Mouse (Mus musculus): ENCODE data around the gene Serpine2. TPM values are rescaled to one million over a fixed set of nuclear protein-coding genes. Genes with fewer than 3 reads are reported as not detected.

Serpine2 gene
- 205 and 228 TPM in 2 replicates for polyA plus RNA-seq (2016; fragmentation: Nextera tagmentation; extraction: Ambion mirVana)

DNA sequence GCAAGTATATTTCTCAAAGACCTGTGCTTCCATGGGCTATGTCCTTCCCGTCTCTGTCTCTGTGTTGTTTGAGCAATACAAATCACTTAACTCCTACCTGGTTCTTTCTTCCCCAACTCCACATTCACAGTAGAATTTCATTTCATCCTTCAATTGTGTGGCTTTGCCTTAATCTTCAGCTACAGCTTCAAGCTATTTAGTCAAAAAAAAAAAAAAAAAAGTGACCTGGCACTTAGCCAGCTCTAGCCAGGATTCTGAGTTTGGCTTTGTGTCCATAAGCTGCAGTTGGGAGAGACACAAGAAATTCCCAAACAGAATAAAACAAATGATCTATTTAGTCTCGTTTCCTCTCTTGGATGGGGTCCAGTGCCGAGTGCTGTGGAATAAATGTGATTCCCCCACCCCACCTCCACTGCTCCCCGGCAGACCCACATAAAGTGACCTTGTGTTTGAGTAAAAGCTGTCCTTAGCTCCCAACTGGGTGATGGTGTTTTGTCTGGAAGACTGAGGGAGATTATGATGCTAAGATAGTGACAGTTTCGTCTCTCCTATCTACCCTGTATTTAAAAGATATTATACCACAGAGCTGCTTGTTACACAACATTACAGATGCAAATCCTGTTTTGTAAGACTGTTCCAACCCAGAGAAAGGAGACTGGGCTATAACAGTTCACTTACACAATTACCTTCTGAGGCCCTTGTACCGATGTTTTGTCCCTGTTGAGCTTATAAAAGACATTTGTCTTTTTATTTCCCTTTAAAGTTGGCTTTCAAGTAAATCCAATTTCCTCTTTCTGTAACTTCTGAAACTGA, at the start of gene Serpine2:
Gene Serpine2 (minus strand): TSS at position 51 of the 813 bp plus-strand sequence.
- Histone ChIP-seq H3K9ac (no peak within 1 kb of the TSS), H3K4me2 (replicated peaks) (no peak within 1 kb of the TSS), H3K27ac (peak within 1 kb of the TSS; percentile 77), H3K27me3 (no peaks in the 10 kb centered on the region), H3K9me3 (no peaks in the 10 kb centered on the region), H3K36me3 (no peaks in the 10 kb centered on the region), H3K4me1 (peaks cover 37% of the 10 kb centered on the region), H3K4me3 (no peak within 1 kb of the TSS)
- WGBS: 30% methylated on average over 6 of the region's 6 CpGs
- ATAC-seq (ENCODE audit: insufficient number of reproducible peaks, insufficient read depth, low FRiP score, low TSS enrichment): no peak

GRCm38 (mm10) chr1:79907811-79908210, 46.8 kb upstream of the Serpine2 start:
- no peak overlapping the region for H3K4me2 ChIP-seq (replicated peaks)
- no peak for ATAC-seq (ENCODE audit: insufficient number of reproducible peaks, insufficient read depth, low FRiP score, low TSS enrichment)
- no peak overlapping the region for H3K9ac ChIP-seq
- no peaks in the 10 kb centered on the region for H3K4me1 ChIP-seq
- no peaks in the 10 kb centered on the region for H3K27me3 ChIP-seq
- no peaks in the 10 kb centered on the region for H3K36me3 ChIP-seq
- H3K27ac ChIP-seq: no peak overlapping the region
- WGBS: 79% methylated on average over 4 of the region's 4 CpGs
- no peaks in the 10 kb centered on the region for H3K9me3 ChIP-seq
- H3K4me3 ChIP-seq: no peak overlapping the region

GRCm38 (mm10) chr1:79905241-79905640, 44.3 kb upstream of the Serpine2 start:
- Histone ChIP-seq H3K4me2 (replicated peaks) (no peak overlapping the region), H3K27me3 (no peaks in the 10 kb centered on the region), H3K9me3 (no peaks in the 10 kb centered on the region), H3K4me1 (no peaks in the 10 kb centered on the region), H3K4me3 (no peak overlapping the region), H3K9ac (no peak overlapping the region), H3K36me3 (no peaks in the 10 kb centered on the region), H3K27ac (no peak overlapping the region)
- 56% methylated on average over 3 of the region's 3 CpGs for WGBS
- no peak for ATAC-seq (ENCODE audit: insufficient number of reproducible peaks, insufficient read depth, low FRiP score, low TSS enrichment)

- no peaks in the 10 kb centered on the region for H3K9me3 ChIP-seq
- H3K4me1 ChIP-seq: no peaks in the 10 kb centered on the region
- H3K27me3 ChIP-seq: no peaks in the 10 kb centered on the region
- H3K4me2 ChIP-seq (replicated peaks): no peak overlapping the region
- no peaks in the 10 kb centered on the region for H3K36me3 ChIP-seq
- no peak for ATAC-seq (ENCODE audit: insufficient number of reproducible peaks, insufficient read depth, low FRiP score, low TSS enrichment)
- no peak overlapping the region for H3K9ac ChIP-seq
- WGBS: 78% methylated on average over 2 of the region's 2 CpGs
- H3K4me3 ChIP-seq: no peak overlapping the region
- no peak overlapping the region for H3K27ac ChIP-seq
Observed at GRCm38 (mm10) chr1:79902901-79903300, 41.9 kb upstream of the Serpine2 start.

GRCm38 (mm10) chr1:79882648-79883047, 21.7 kb upstream of the Serpine2 start:
- ATAC-seq (ENCODE audit: insufficient number of reproducible peaks, insufficient read depth, low FRiP score, low TSS enrichment): no peak
- H3K27me3 ChIP-seq: no peaks in the 10 kb centered on the region
- H3K36me3 ChIP-seq: no peaks in the 10 kb centered on the region
- H3K9ac ChIP-seq: no peak overlapping the region
- no peaks in the 10 kb centered on the region for H3K4me1 ChIP-seq
- no peaks in the 10 kb centered on the region for H3K9me3 ChIP-seq
- H3K4me2 ChIP-seq (replicated peaks): no peak overlapping the region
- H3K27ac ChIP-seq: no peak overlapping the region
- 64% methylated on average over 3 of the region's 3 CpGs for WGBS
- H3K4me3 ChIP-seq: no peak overlapping the region

DNA sequence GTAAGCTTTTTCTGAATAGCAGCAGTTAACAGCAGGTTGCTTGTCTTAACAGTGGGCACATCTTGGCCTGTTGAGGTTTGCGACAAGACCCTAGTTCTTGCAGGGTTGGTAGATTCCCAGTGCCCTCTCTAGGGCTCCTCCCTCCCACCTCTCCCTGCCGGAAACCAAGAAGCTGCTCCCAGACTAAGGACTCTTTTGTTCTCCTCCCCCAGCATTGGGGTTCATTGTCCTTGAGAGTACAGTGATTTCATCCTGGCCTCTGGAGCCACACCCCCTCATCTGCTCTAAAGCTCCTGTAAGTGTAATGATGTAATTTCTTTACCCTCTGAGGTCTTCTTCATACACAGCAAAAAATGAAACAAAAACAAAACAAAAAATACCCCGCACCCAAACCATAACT, 13.8 kb upstream of the Serpine2 start:
- ATAC-seq (ENCODE audit: insufficient number of reproducible peaks, insufficient read depth, low FRiP score, low TSS enrichment): no peak
- WGBS: 53% methylated on average over 3 of the region's 3 CpGs
- H3K27ac ChIP-seq: no peak overlapping the region

GRCm38 (mm10) chr1:79860411-79861039, 455 bp downstream of the Serpine2 start:
- ATAC-seq (ENCODE audit: insufficient number of reproducible peaks, insufficient read depth, low FRiP score, low TSS enrichment): no peak
- H3K4me1 ChIP-seq: peaks cover 42% of the 10 kb centered on the region
- H3K4me3 ChIP-seq: no peak overlapping the region
- H3K27me3 ChIP-seq: no peaks in the 10 kb centered on the region
- 33% methylated on average over 12 of the region's 12 CpGs for WGBS
- H3K36me3 ChIP-seq: no peaks in the 10 kb centered on the region
- H3K9me3 ChIP-seq: no peaks in the 10 kb centered on the region
- H3K4me2 ChIP-seq (replicated peaks): no peak overlapping the region
- peak overlapping the region; percentile 52 for H3K27ac ChIP-seq
- no peak overlapping the region for H3K9ac ChIP-seq

More for the DNA sequence above, 13.8 kb upstream of the Serpine2 start:
- Histone ChIP-seq H3K27me3 (no peaks in the 10 kb centered on the region), H3K36me3 (no peaks in the 10 kb centered on the region), H3K4me2 (replicated peaks) (no peak overlapping the region), H3K4me3 (no peak overlapping the region), H3K9me3 (no peaks in the 10 kb centered on the region), H3K4me1 (no peaks in the 10 kb centered on the region), H3K9ac (no peak overlapping the region)

- H3K27me3 ChIP-seq: no peaks in the 10 kb centered on the region
- H3K36me3 ChIP-seq: no peaks in the 10 kb centered on the region
- no peak overlapping the region for H3K27ac ChIP-seq
- H3K9me3 ChIP-seq: no peaks in the 10 kb centered on the region
- no peak overlapping the region for H3K4me2 ChIP-seq (replicated peaks)
- no peak overlapping the region for H3K4me3 ChIP-seq
- no peak overlapping the region for H3K9ac ChIP-seq
- ATAC-seq (ENCODE audit: insufficient number of reproducible peaks, insufficient read depth, low FRiP score, low TSS enrichment): no peak
- WGBS: 72% methylated on average over 5 of the region's 5 CpGs
- H3K4me1 ChIP-seq: peaks cover 43% of the 10 kb centered on the region
Observed at GRCm38 (mm10) chr1:79859975-79860374, 1.0 kb downstream of the Serpine2 start.

- 26% methylated on average over 4 of the region's 4 CpGs for WGBS
- no peak for ATAC-seq (ENCODE audit: insufficient number of reproducible peaks, insufficient read depth, low FRiP score, low TSS enrichment)
- H3K4me1 ChIP-seq: peaks cover 46% of the 10 kb centered on the region
Observed at GRCm38 (mm10) chr1:79859026-79859425, 2.0 kb downstream of the Serpine2 start.

DNA sequence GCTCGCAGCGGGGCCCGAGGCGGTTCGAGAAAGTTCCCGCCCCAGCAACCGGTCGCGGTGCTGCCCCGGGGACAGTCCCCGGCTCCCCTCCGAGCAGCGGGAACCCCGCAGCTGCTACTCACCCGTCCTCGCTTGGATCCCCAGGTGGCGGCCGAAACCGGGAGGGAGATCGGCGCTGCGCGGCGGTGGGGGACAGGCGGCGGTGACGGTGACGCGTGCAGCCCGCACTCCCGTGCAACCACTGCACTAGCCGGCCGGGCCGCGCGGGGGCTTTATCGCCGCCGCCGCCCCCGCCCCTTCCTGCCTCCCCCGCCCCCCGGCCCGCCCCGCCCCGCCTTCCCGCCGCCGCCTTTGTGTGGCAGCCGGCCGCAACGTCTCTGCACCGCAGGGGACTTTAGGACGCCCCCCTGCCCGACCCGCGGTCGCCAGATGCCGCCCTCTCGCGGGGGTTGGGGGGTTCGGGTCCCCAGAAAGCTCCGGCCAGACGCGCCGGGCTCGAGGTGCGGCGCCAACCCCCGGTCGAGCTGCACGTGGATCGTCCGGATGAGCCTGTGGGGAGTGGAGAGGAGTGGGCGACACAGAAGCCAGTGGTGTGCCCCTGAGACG, 2.5 kb downstream of the Serpine2 start:
- Histone ChIP-seq H3K4me1 (peaks cover 46% of the 10 kb centered on the region), H3K4me2 (replicated peaks) (peak overlapping the region; percentile 87), H3K36me3 (no peaks in the 10 kb centered on the region), H3K9ac (peak overlapping the region; percentile 80), H3K27me3 (no peaks in the 10 kb centered on the region), H3K4me3 (peak overlapping the region; percentile 73), H3K9me3 (no peaks in the 10 kb centered on the region), H3K27ac (peak overlapping the region; percentile 50; the same call in 1 of the 2 replicates)
- WGBS: under 1% methylated on average over 57 of the region's 76 CpGs
- peak; percentile 50 for ATAC-seq (ENCODE audit: insufficient number of reproducible peaks, insufficient read depth, low FRiP score, low TSS enrichment)

More at GRCm38 (mm10) chr1:79859026-79859425, 2.0 kb downstream of the Serpine2 start:
- Histone ChIP-seq H3K9ac (peak overlapping the region; percentile 80), H3K4me3 (peak overlapping the region; percentile 73), H3K36me3 (no peaks in the 10 kb centered on the region), H3K9me3 (no peaks in the 10 kb centered on the region), H3K27ac (0 out of 2 replicates have a peak overlapping the region, but pooled peaks have one; percentile 50), H3K4me2 (replicated peaks) (peak overlapping the region; percentile 87), H3K27me3 (no peaks in the 10 kb centered on the region)

DNA sequence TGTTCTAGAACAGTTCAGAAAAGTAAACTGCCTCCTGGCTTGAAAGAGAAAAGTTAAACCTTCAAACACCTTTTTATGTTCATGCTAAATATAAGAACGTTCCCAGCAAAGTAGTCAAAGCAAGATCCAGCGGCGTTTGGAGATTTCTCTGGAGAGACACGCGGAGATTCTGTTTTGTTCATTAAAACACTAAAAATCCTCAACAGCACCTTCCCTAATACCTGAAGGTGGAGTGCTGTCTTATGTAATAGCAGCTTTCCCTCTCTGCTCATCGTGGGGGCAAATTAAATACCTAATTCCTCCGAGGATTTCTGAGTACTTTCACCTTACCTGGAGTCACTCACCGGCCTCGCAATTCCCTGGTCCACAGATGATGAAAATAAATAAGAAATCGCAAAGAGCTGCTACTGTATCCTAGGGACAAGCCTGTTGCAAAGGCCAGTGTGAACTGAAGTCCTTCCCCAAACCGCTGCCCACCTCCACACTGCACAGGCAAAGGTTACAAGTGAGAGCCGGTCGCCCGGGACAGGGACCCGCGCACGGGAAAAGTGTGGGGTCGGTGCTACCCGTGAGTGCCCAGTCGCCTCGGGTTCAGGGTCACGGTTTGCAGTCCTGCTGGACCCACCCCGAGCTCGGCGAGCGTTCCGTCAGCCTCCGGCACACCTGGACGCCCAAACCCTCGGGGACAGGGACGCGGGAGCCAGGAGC, 3.1 kb downstream of the Serpine2 start:
- Histone ChIP-seq H3K4me1 (peaks cover 46% of the 10 kb centered on the region), H3K9me3 (no peaks in the 10 kb centered on the region), H3K27me3 (no peaks in the 10 kb centered on the region), H3K27ac (peak overlapping the region; percentile 50; the same call in 1 of the 2 replicates), H3K4me2 (replicated peaks) (peak overlapping the region; percentile 87), H3K36me3 (no peaks in the 10 kb centered on the region), H3K4me3 (peak overlapping the region; percentile 73), H3K9ac (peak overlapping the region; percentile 80)
- 2% methylated on average over 32 of the region's 32 CpGs for WGBS
- ATAC-seq (ENCODE audit: insufficient number of reproducible peaks, insufficient read depth, low FRiP score, low TSS enrichment): no peak; the same call in 1 of the 2 replicates

All from embryonic facial prominence, embryonic 12.5 days (tissue).